ENCODE assay signal across 17 mouse cellular contexts in genomic region chr6:115968700-115969099, GRCm38 (mm10). TPM values are rescaled to one million over a fixed set of nuclear protein-coding genes. Genes with fewer than 3 reads are reported as not detected.
DNase-seq lines count a peak whose midpoint lies in the region; ATAC-seq and TF ChIP-seq lines count a peak whose summit lies in the region.
"Had no signal": no experiment of that assay in that cellular context is flagged by ENCODE, and none has a peak within 500 bp of the region (broad histone marks: within the 10 kb centered on the region; RNA-seq: fewer than 3 reads in every experiment).

No protein-coding gene starts in this region.

- H3K27ac ChIP-seq in intestine, postnatal 0 days (ENCODE audit: low read depth, low read length), result no peak overlapping the region; the same call in 1 of the 2 replicates
- H3K27ac ChIP-seq in intestine, embryonic 15.5 days, result no peak overlapping the region
- peak overlapping the region; percentile 88 for H3K27ac ChIP-seq in cerebellum, adult 2 months (ENCODE audit: insufficient read depth, low read length)
- H3K27ac ChIP-seq in embryonic facial prominence, embryonic 10.5 days (replicated peaks), result peak overlapping the region; percentile 55
- H3K27ac ChIP-seq in midbrain, embryonic 15.5 days, result no peak overlapping the region
- no peak overlapping the region for H3K27ac ChIP-seq in thymus, adult 2 months (ENCODE audit: control insufficient read depth, insufficient read depth, low read length)
- H3K27ac ChIP-seq: kidney, embryonic 15.5 days; neural tube, embryonic 13.5 days had no signal

- WGBS in intestine, postnatal 0 days, result 90% methylated on average over 6 of the region's 6 CpGs
- 87% methylated on average over 6 of the region's 6 CpGs for WGBS in intestine, embryonic 15.5 days
- 19% methylated on average over 6 of the region's 6 CpGs for WGBS in cerebellum, adult 2 months
- 67% methylated on average over 6 of the region's 6 CpGs for WGBS in embryonic facial prominence, embryonic 10.5 days
- 69% methylated on average over 6 of the region's 6 CpGs for WGBS in midbrain, embryonic 15.5 days
- 78% methylated on average over 6 of the region's 6 CpGs for WGBS in thymus, adult 2 months

- no peak overlapping the region for H3K4me2 ChIP-seq in intestine, postnatal 0 days (replicated peaks; ENCODE audit: low read depth)
- no peak overlapping the region for H3K4me2 ChIP-seq in intestine, embryonic 15.5 days (replicated peaks)
- no peak overlapping the region for H3K4me2 ChIP-seq in midbrain, embryonic 15.5 days
- H3K4me2 ChIP-seq: kidney, embryonic 15.5 days; neural tube, embryonic 13.5 days had no signal

- no peak for TF ChIP-seq POLR2A in cerebellum, adult 2 months (IDR thresholded peaks at IDR 0.05; ENCODE audit: borderline replicate concordance, insufficient read depth, low read length)
- TF ChIP-seq POLR2A in thymus, adult 2 months (IDR thresholded peaks at IDR 0.05; ENCODE audit: control insufficient read depth, extremely low read depth, insufficient read depth, low read length, poor library complexity), result no peak

- no peaks in the 10 kb centered on the region for H3K4me1 ChIP-seq in intestine, postnatal 0 days (replicated peaks; ENCODE audit: control insufficient read depth, insufficient read depth, low read length)
- H3K4me1 ChIP-seq in intestine, embryonic 15.5 days (replicated peaks), result peaks cover 25% of the 10 kb centered on the region
- peaks cover 61% of the 10 kb centered on the region for H3K4me1 ChIP-seq in cerebellum, adult 2 months (ENCODE audit: control insufficient read depth, insufficient read depth, low read length)
- H3K4me1 ChIP-seq in embryonic facial prominence, embryonic 10.5 days, result peaks cover 56% of the 10 kb centered on the region
- peaks cover 13% of the 10 kb centered on the region; the same call in 1 of the 2 replicates for H3K4me1 ChIP-seq in midbrain, embryonic 15.5 days
- peaks cover 46% of the 10 kb centered on the region for H3K4me1 ChIP-seq in thymus, adult 2 months (replicated peaks; ENCODE audit: control insufficient read depth, insufficient read depth, low read length)

- peaks cover 20% of the 10 kb centered on the region; the same call in 1 of the 2 replicates for H3K36me3 ChIP-seq in intestine, postnatal 0 days (ENCODE audit: control insufficient read depth, insufficient read depth)
- peaks cover 10% of the 10 kb centered on the region; the same call in 1 of the 2 replicates for H3K36me3 ChIP-seq in intestine, embryonic 15.5 days
- H3K36me3 ChIP-seq in embryonic facial prominence, embryonic 10.5 days (replicated peaks), result 0 out of 2 replicates have a peak, but pooled peaks cover 9% of the 10 kb centered on the region
- no peaks in the 10 kb centered on the region for H3K36me3 ChIP-seq in midbrain, embryonic 15.5 days (replicated peaks)
- peaks cover 36% of the 10 kb centered on the region for H3K36me3 ChIP-seq in thymus, adult 2 months (ENCODE audit: control insufficient read depth, insufficient read depth, low read length)
- H3K36me3 ChIP-seq: neural tube, embryonic 13.5 days had no signal

- H3K4me3 ChIP-seq in intestine, postnatal 0 days (ENCODE audit: low read depth, low read length), result no peak overlapping the region
- no peak overlapping the region for H3K4me3 ChIP-seq in intestine, embryonic 15.5 days (replicated peaks)
- H3K4me3 ChIP-seq in cerebellum, adult 2 months (replicated peaks; ENCODE audit: insufficient read depth, low read depth, low read length), result no peak overlapping the region
- no peak overlapping the region for H3K4me3 ChIP-seq in embryonic facial prominence, embryonic 10.5 days
- H3K4me3 ChIP-seq in midbrain, embryonic 15.5 days, result no peak overlapping the region
- no peak overlapping the region for H3K4me3 ChIP-seq in thymus, adult 2 months (ENCODE audit: control insufficient read depth, insufficient read depth, low read length)
- H3K4me3 ChIP-seq: heart, adult 2 months; kidney, embryonic 15.5 days; megakaryocyte, embryonic 14.5 days; neural tube, embryonic 13.5 days had no signal

- no peak for DNase-seq in cerebellum, adult 2 months
- no peak for DNase-seq in embryonic facial prominence, embryonic 10.5 days (ENCODE audit: low spot score)
- no peak for DNase-seq in thymus, postnatal 10 days (ENCODE audit: low spot score in 2 of 2)
- no peak for DNase-seq in kidney, adult 18-20 months
- no peak for DNase-seq in thymus, adult 2 months
- DNase-seq: adrenal gland, postnatal 10 days; heart, adult 2 months; heart, postnatal 36 days; lung, adult 2 months; right cerebral cortex, adult 18-20 months had no signal

- ATAC-seq in intestine, postnatal 0 days, result 0 out of 2 replicates have a peak, but pooled peaks have one; percentile 5
- ATAC-seq in intestine, embryonic 15.5 days, result no peak
- 0 out of 2 replicates have a peak, but pooled peaks have one; percentile 28 for ATAC-seq in midbrain, embryonic 15.5 days (replicated peaks)

- no peak overlapping the region for H3K9ac ChIP-seq in intestine, postnatal 0 days (ENCODE audit: low read depth, low read length)
- H3K9ac ChIP-seq in intestine, embryonic 15.5 days, result no peak overlapping the region
- no peak overlapping the region for H3K9ac ChIP-seq in midbrain, embryonic 15.5 days
- H3K9ac ChIP-seq: kidney, embryonic 15.5 days; neural tube, embryonic 13.5 days had no signal

- TF ChIP-seq CTCF in intestine, postnatal 0 days (IDR thresholded peaks at IDR 0.05; ENCODE audit: low read depth), result no peak
- TF ChIP-seq CTCF in cerebellum, adult 2 months (IDR thresholded peaks at IDR 0.05; ENCODE audit: borderline replicate concordance, insufficient read depth, low read depth, low read length), result no peak
- TF ChIP-seq CTCF in thymus, adult 2 months (IDR thresholded peaks at IDR 0.05; ENCODE audit: borderline replicate concordance, control insufficient read depth, extremely low read depth, insufficient read depth, low read length, poor library complexity), result no peak

- H3K9me3 ChIP-seq in intestine, postnatal 0 days (ENCODE audit: control insufficient read depth), result no peaks in the 10 kb centered on the region
- no peaks in the 10 kb centered on the region for H3K9me3 ChIP-seq in intestine, embryonic 15.5 days
- no peaks in the 10 kb centered on the region for H3K9me3 ChIP-seq in embryonic facial prominence, embryonic 10.5 days
- H3K9me3 ChIP-seq in midbrain, embryonic 15.5 days, result no peaks in the 10 kb centered on the region
- H3K9me3 ChIP-seq: kidney, embryonic 15.5 days; megakaryocyte, embryonic 14.5 days; neural tube, embryonic 13.5 days had no signal

- H3K27me3 ChIP-seq in intestine, postnatal 0 days (replicated peaks; ENCODE audit: control insufficient read depth, insufficient read depth, low read length), result no peaks in the 10 kb centered on the region
- no peaks in the 10 kb centered on the region for H3K27me3 ChIP-seq in intestine, embryonic 15.5 days (replicated peaks)
- H3K27me3 ChIP-seq in cerebellum, adult 2 months (ENCODE audit: control insufficient read depth, insufficient read depth, low read length), result no peaks in the 10 kb centered on the region
- H3K27me3 ChIP-seq in embryonic facial prominence, embryonic 10.5 days (replicated peaks; ENCODE audit: low read depth, poor library complexity, severe bottlenecking), result peaks cover 2% of the 10 kb centered on the region
- H3K27me3 ChIP-seq in midbrain, embryonic 15.5 days (replicated peaks), result no peaks in the 10 kb centered on the region
- no peaks in the 10 kb centered on the region for H3K27me3 ChIP-seq in thymus, adult 2 months (ENCODE audit: control insufficient read depth, insufficient read depth, low read length)
- H3K27me3 ChIP-seq: kidney, embryonic 15.5 days; neural tube, embryonic 13.5 days had no signal

RNA-seq across cellular contexts. Expression of gene H1foo, which starts 24.0 kb away (rescaled TPM):
- not detected in 2 replicates for polyA plus RNA-seq in intestine, postnatal 0 days (2015; fragmentation: Nextera tagmentation; extraction: Ambion mirVana)
- not detected in 2 replicates for polyA plus RNA-seq in intestine, embryonic 15.5 days (2015; fragmentation: Nextera tagmentation; extraction: Ambion mirVana)
- not detected in 2 replicates for polyA plus RNA-seq in cerebellum, adult 2 months (2012; rRNA removed)
- polyA plus RNA-seq in embryonic facial prominence, embryonic 10.5 days (2016; fragmentation: Nextera tagmentation; extraction: Ambion mirVana), result not detected in 2 replicates
- not detected in 2 replicates for polyA plus RNA-seq in midbrain, embryonic 15.5 days (2015; fragmentation: Nextera tagmentation; extraction: Ambion mirVana)
- 0.71 and 0.81 TPM in 2 replicates for polyA plus RNA-seq in thymus, adult 2 months (2012; rRNA removed)
- polyA plus RNA-seq: heart, adult 2 months; kidney, embryonic 15.5 days; limb, embryonic 11.5 days; lung, adult 2 months; neural tube, embryonic 13.5 days had no signal

RNA-seq across cellular contexts. Expression of gene Plxnd1, which starts 26.1 kb away (rescaled TPM):
- polyA plus RNA-seq in intestine, postnatal 0 days (2015; fragmentation: Nextera tagmentation; extraction: Ambion mirVana), result 8.2 and 9.6 TPM in 2 replicates
- 26.6 and 28.9 TPM in 2 replicates for polyA plus RNA-seq in intestine, embryonic 15.5 days (2015; fragmentation: Nextera tagmentation; extraction: Ambion mirVana)
- 24.2 and 29.4 TPM in 2 replicates for polyA plus RNA-seq in cerebellum, adult 2 months (2012; rRNA removed)
- polyA plus RNA-seq in embryonic facial prominence, embryonic 10.5 days (2016; fragmentation: Nextera tagmentation; extraction: Ambion mirVana), result 26.8 and 28.1 TPM in 2 replicates
- 8.0 and 8.3 TPM in 2 replicates for polyA plus RNA-seq in midbrain, embryonic 15.5 days (2015; fragmentation: Nextera tagmentation; extraction: Ambion mirVana)
- 466 and 519 TPM in 2 replicates for polyA plus RNA-seq in thymus, adult 2 months (2012; rRNA removed)

RNA-seq across cellular contexts. Expression of gene Rho, which starts 37.2 kb away (rescaled TPM):
- polyA plus RNA-seq in intestine, postnatal 0 days (2015; fragmentation: Nextera tagmentation; extraction: Ambion mirVana), result 0.16 TPM in 1 of 2 replicates, not detected in the other
- polyA plus RNA-seq in intestine, embryonic 15.5 days (2015; fragmentation: Nextera tagmentation; extraction: Ambion mirVana), result 0.05 TPM in 1 of 2 replicates, not detected in the other
- 0.79 and 0.89 TPM in 2 replicates for polyA plus RNA-seq in cerebellum, adult 2 months (2012; rRNA removed)
- polyA plus RNA-seq in embryonic facial prominence, embryonic 10.5 days (2016; fragmentation: Nextera tagmentation; extraction: Ambion mirVana), result 0.33 and 0.51 TPM in 2 replicates
- polyA plus RNA-seq in midbrain, embryonic 15.5 days (2015; fragmentation: Nextera tagmentation; extraction: Ambion mirVana), result 0.18 and 0.49 TPM in 2 replicates
- 0.37 and 1.3 TPM in 2 replicates for polyA plus RNA-seq in thymus, adult 2 months (2012; rRNA removed)

Comparison
In these comparisons a context has a peak if more than half of its experiments do, and no peak if none do; other contexts are left out.
1. H3K27ac ChIP-seq: peak in cerebellum, adult 2 months (single experiment) and embryonic facial prominence, embryonic 10.5 days (single experiment); none in intestine, postnatal 0 days (single experiment), intestine, embryonic 15.5 days (single experiment), midbrain, embryonic 15.5 days (single experiment) and thymus, adult 2 months (single experiment).
2. RNA of gene Plxnd1, which starts 26.1 kb away (polyA plus RNA-seq): 466 to 519 TPM in thymus, adult 2 months; 26.6 to 28.9 TPM in intestine, embryonic 15.5 days, 26.8 to 28.1 TPM in embryonic facial prominence, embryonic 10.5 days, 24.2 to 29.4 TPM in cerebellum, adult 2 months, 8.2 to 9.6 TPM in intestine, postnatal 0 days and 8.0 to 8.3 TPM in midbrain, embryonic 15.5 days; every median in the first group is over 10 times any median in the second.